Mouse (Mus musculus): Measurements from ENCODE around the gene Fkbp7. TPM values are rescaled to one million over a fixed set of nuclear protein-coding genes. Genes with fewer than 3 reads are reported as not detected.

The Fkbp7 gene
- 25.0 TPM for polyA plus RNA-seq (2015; fragmentation: Illumina TruSeq; extraction: RNeasy Lipid Tissue Mini Kit (QIAGEN cat#74804); ENCODE audit: insufficient read depth, low replicate concordance)

DNA sequence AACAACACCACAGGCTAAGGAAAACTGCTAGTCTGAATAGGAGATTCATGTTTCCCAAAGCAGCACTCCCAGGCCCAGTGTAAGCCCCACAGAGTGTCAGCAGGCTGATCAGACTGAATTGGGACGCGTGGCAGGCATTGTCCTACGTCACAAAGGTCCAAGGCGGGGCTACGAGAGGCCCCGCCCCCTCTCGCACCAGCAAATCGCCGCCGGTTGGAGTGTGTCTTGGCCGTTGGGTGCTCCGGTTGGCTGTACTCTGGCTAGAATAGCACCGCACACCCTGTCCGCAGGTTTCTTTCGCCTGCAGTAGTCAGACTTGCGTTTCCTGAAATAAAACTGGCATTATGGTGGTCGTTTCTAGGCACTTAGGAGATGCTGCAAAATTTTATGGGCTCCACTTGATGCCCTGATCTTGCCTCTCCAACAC, at the start of gene Fkbp7:
Gene Fkbp7, minus strand, starts transcription at position 151 of the 427 bp plus-strand sequence.

DNA sequence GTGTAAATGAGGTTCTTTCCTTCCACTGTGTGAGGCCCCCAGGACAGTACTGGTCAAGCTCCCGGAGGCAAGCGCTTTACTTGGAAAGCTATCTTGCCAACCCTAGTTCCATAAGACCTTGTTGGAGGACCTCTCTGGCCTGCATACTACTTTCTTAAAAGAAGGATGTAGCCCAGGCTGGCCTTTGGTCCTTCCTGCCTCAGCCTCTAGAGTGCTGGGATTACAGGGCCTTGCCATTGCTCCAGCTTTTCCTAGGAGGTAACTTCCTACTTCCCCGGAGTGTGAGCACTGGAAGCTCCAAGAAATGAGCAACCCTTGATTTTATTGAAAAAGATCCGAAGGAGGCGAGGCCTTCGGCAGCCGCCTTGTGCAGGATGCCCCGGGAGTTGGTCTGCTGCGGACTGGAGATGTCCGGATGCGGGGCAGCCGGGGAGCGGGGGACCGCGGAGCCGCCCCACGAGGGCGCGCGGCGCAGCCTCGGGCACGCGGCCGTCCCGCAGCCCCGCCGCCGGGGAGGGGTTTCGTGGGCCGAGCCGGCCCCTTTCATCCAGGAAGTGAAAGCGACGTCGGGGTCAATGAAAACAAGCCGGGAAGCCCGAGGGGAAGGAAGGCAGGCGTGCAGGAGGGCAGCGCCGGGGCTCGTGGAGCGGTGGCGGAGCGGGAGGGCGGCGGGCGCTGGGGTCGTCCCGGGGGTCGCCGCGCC, 2.0 kb upstream of the Fkbp7 start, which contains the start of gene Plekha3:
Gene Plekha3, plus strand, starts transcription at position 557 of the 703 bp plus-strand sequence.

DNA sequence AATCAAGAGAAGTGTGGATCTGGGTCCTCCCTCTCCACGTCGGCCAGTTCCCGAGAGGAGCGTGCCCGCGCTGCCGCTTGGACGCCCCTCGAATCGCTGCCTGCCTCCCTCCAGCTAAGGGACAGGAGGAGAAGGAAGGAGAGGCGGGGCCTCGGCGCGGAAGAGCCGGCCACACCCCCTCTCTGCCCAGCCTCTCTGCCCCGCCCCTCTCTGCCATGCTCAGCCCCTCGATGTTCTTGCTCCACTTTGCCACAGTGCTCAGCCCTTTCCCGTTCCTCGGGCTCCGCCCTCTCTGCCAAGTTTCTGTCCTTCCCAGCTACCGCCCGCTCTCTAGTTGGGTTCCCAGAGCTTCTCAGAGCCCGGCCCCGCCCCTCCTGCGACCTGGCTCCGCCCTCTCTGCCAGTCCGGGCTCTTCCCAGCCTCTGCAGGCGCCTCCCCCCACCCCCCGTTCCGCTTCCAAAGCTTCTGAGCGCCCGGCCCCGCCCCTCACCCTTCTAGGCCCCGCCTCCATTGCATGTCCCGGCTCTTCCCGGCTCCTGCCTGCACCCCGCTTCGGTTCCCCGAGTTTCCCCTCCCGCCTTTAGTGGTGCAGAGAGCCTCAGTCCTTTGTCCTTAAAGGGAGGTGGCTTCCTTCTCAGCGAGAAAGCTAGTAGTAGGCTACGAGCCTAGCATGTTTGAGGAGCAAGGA, 24.9 kb downstream of the Fkbp7 start, which contains the start of the genes Prkra and Pjvk:
Gene Prkra, minus strand, starts transcription at position 133 of the 688 bp plus-strand sequence.
Gene Pjvk, plus strand, starts transcription at position 594 of the 688 bp plus-strand sequence.

Other genes starting within 250 kb of the Fkbp7 start
- gene Prkra, start 25.1 kb downstream of the Fkbp7 start, polyA plus RNA-seq (2015; fragmentation: Illumina TruSeq; extraction: RNeasy Lipid Tissue Mini Kit (QIAGEN cat#74804); ENCODE audit: insufficient read depth, low replicate concordance), result 21.8 TPM
- 0.47 TPM for gene Pjvk, start 24.6 kb downstream of the Fkbp7 start, polyA plus RNA-seq (2015; fragmentation: Illumina TruSeq; extraction: RNeasy Lipid Tissue Mini Kit (QIAGEN cat#74804); ENCODE audit: insufficient read depth, low replicate concordance)
- gene Plekha3, start 2.2 kb upstream of the Fkbp7 start, polyA plus RNA-seq (2015; fragmentation: Illumina TruSeq; extraction: RNeasy Lipid Tissue Mini Kit (QIAGEN cat#74804); ENCODE audit: insufficient read depth, low replicate concordance), result 41.8 TPM